Mouse (Mus musculus): ENCODE data around the gene Fam208b.

DNA sequence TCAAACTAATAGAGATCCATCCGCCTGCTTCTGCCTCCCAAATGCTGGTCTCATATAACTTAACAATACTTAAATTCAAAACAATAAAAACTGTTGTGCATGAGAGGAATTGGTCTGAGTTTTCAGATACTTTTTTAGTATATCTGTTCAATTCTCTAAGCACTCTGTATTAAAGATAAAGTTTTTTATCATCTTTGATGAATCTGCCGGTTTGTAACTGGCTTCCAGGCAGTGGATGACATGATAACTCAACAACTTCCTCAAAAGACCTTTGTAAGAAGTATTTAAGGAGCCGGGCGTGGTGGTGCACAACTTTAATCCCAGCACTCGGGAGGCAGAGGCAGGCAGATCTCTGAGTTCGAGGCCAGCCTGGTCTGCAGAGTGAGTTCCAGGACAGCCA lies 14.7 kb downstream of the Fam208b start:
- TF ChIP-seq CTCF (IDR thresholded peaks at IDR 0.05; ENCODE audit: low read depth) (no peak), EP300 (IDR thresholded peaks at IDR 0.05; ENCODE audit: low read depth) (no peak)
